8 mouse cellular contexts compared by ENCODE assay signal in genomic region chr5:92683351-92683807, GRCm38 (mm10). TPM values are rescaled to one million over a fixed set of nuclear protein-coding genes. Genes with fewer than 3 reads are reported as not detected.
A peak's percentile ranks its signal among the peaks of the same experiment; 100 is the strongest.
DNase-seq lines count a peak whose midpoint lies in the region; ATAC-seq and TF ChIP-seq lines count a peak whose summit lies in the region.

TSS of gene Shroom3 (plus strand) at chr5:92683435.

- TF ChIP-seq CTCF in spleen, adult 2 months (IDR thresholded peaks at IDR 0.05; ENCODE audit: extremely low read depth, insufficient read depth, insufficient read length, insufficient replicate concordance), result no peak
- TF ChIP-seq CTCF in hindbrain, postnatal 0 days (IDR thresholded peaks at IDR 0.05; ENCODE audit: low read depth), result no peak
- no peak for TF ChIP-seq CTCF in liver, embryonic 14.5 days (IDR thresholded peaks at IDR 0.05; ENCODE audit: low read depth)

- WGBS in spleen, adult 2 months, result 4% methylated on average over 26 of the region's 26 CpGs
- under 1% methylated on average over 26 of the region's 26 CpGs for WGBS in forebrain, embryonic 15.5 days
- WGBS in hindbrain, postnatal 0 days, result under 1% methylated on average over 26 of the region's 26 CpGs
- WGBS in liver, embryonic 14.5 days (ENCODE audit: insufficient replicate concordance), result under 1% methylated on average over 26 of the region's 26 CpGs
- under 1% methylated on average over 26 of the region's 26 CpGs for WGBS in neural tube, embryonic 14.5 days

- H3K27me3 ChIP-seq in spleen, adult 2 months (ENCODE audit: control insufficient read depth, insufficient read depth, low read length), result peaks cover 7% of the 10 kb centered on the region; the same call in 1 of the 2 replicates
- H3K27me3 ChIP-seq in forebrain, embryonic 15.5 days, result no peaks in the 10 kb centered on the region
- no peaks in the 10 kb centered on the region for H3K27me3 ChIP-seq in hindbrain, postnatal 0 days (ENCODE audit: insufficient read depth, low read length)
- peaks cover 27% of the 10 kb centered on the region for H3K27me3 ChIP-seq in liver, embryonic 14.5 days (ENCODE audit: control insufficient read depth, insufficient read depth, low read length)
- H3K27me3 ChIP-seq in neural tube, embryonic 14.5 days (ENCODE audit: control insufficient read depth, insufficient read depth, low read length), result peaks cover 4% of the 10 kb centered on the region; the same call in 1 of the 2 replicates

- H3K4me2 ChIP-seq in forebrain, embryonic 15.5 days (replicated peaks), result peak within 1 kb of the TSS; percentile 95
- H3K4me2 ChIP-seq in hindbrain, postnatal 0 days (ENCODE audit: low read depth, low read length), result peak within 1 kb of the TSS; percentile 99
- peak within 1 kb of the TSS; percentile 60 for H3K4me2 ChIP-seq in liver, embryonic 14.5 days (ENCODE audit: low read depth)
- peak within 1 kb of the TSS; percentile 97 for H3K4me2 ChIP-seq in neural tube, embryonic 14.5 days (ENCODE audit: low read depth, low read length)

- H3K9me3 ChIP-seq in forebrain, embryonic 15.5 days, result no peaks in the 10 kb centered on the region
- H3K9me3 ChIP-seq in hindbrain, postnatal 0 days (ENCODE audit: low read length), result no peaks in the 10 kb centered on the region
- no peaks in the 10 kb centered on the region for H3K9me3 ChIP-seq in liver, embryonic 14.5 days (ENCODE audit: control insufficient read depth, low read length)
- H3K9me3 ChIP-seq in neural tube, embryonic 14.5 days (ENCODE audit: control insufficient read depth, low read length), result no peaks in the 10 kb centered on the region

- H3K4me3 ChIP-seq in spleen, adult 2 months (ENCODE audit: extremely low read depth, insufficient read depth, insufficient read length), result peak within 1 kb of the TSS; percentile 24
- peak within 1 kb of the TSS; percentile 64 for H3K4me3 ChIP-seq in forebrain, embryonic 15.5 days
- peak within 1 kb of the TSS; percentile 56 for H3K4me3 ChIP-seq in hindbrain, postnatal 0 days (ENCODE audit: low read length)
- peak within 1 kb of the TSS; percentile 36 to 40 for H3K4me3 ChIP-seq in liver, embryonic 14.5 days (ENCODE audit: insufficient read depth in 1 of 2, low read depth in 2 of 2, low read length in 2 of 2)
- H3K4me3 ChIP-seq in neural tube, embryonic 14.5 days (ENCODE audit: low read depth, low read length), result peak within 1 kb of the TSS; percentile 48

- TF ChIP-seq EP300 in liver, embryonic 14.5 days (IDR thresholded peaks at IDR 0.05; ENCODE audit: low read depth), result no peak

- H3K9ac ChIP-seq in forebrain, embryonic 15.5 days (replicated peaks), result peak within 1 kb of the TSS; percentile 75
- peak within 1 kb of the TSS; percentile 48 for H3K9ac ChIP-seq in hindbrain, postnatal 0 days (replicated peaks; ENCODE audit: low read length)
- no peak within 1 kb of the TSS for H3K9ac ChIP-seq in liver, embryonic 14.5 days (replicated peaks)
- peak within 1 kb of the TSS; percentile 46 for H3K9ac ChIP-seq in neural tube, embryonic 14.5 days (replicated peaks; ENCODE audit: low read depth, low read length)

- DNase-seq in spleen, adult 2 months (ENCODE audit: low read depth in 1 of 2, low spot score in 2 of 2), result no peak
- no peak for DNase-seq in spleen, postnatal 10 days (ENCODE audit: low spot score in 2 of 2)
- DNase-seq in hindbrain, postnatal 0 days (ENCODE audit: low spot score), result peak; percentile 32
- DNase-seq in liver, embryonic 14.5 days (ENCODE audit: low read depth in 3 of 3, low spot score in 3 of 3), result no peak
- no peak for DNase-seq in thymus, postnatal 36 days
- no peak for DNase-seq in spleen, adult 12 weeks (ENCODE audit: low spot score)

- ATAC-seq in forebrain, embryonic 15.5 days (replicated peaks), result peak; percentile 31; the same call in 1 of the 2 replicates
- ATAC-seq in hindbrain, postnatal 0 days, result 0 out of 2 replicates have a peak, but pooled peaks have one; percentile 22
- no peak for ATAC-seq in liver, embryonic 14.5 days (ENCODE audit: insufficient read depth)
- ATAC-seq in neural tube, embryonic 14.5 days (ENCODE audit: low read depth), result peak; percentile 28

- TF ChIP-seq POLR2A in spleen, adult 2 months (IDR thresholded peaks at IDR 0.05; ENCODE audit: low read depth, low read length), result no peak

- H3K36me3 ChIP-seq in spleen, adult 2 months (ENCODE audit: control insufficient read depth, insufficient read depth, low read length), result no peaks in the 10 kb centered on the region
- H3K36me3 ChIP-seq in forebrain, embryonic 15.5 days, result no peaks in the 10 kb centered on the region
- no peaks in the 10 kb centered on the region for H3K36me3 ChIP-seq in hindbrain, postnatal 0 days (ENCODE audit: insufficient read depth, low read length)
- H3K36me3 ChIP-seq in liver, embryonic 14.5 days (replicated peaks; ENCODE audit: control insufficient read depth, insufficient read depth, low read depth), result no peaks in the 10 kb centered on the region
- no peaks in the 10 kb centered on the region for H3K36me3 ChIP-seq in neural tube, embryonic 14.5 days (ENCODE audit: control insufficient read depth, insufficient read depth, low read length)

- H3K27ac ChIP-seq in spleen, adult 2 months (ENCODE audit: insufficient read depth, low read length), result peak within 1 kb of the TSS; percentile 5; the same call in 1 of the 2 replicates
- H3K27ac ChIP-seq in forebrain, embryonic 15.5 days (replicated peaks), result peak within 1 kb of the TSS; percentile 82
- H3K27ac ChIP-seq in hindbrain, postnatal 0 days, result peak within 1 kb of the TSS; percentile 45; the same call in 1 of the 2 replicates
- no peak within 1 kb of the TSS for H3K27ac ChIP-seq in liver, embryonic 14.5 days
- peak within 1 kb of the TSS; percentile 22; the same call in 1 of the 2 replicates for H3K27ac ChIP-seq in neural tube, embryonic 14.5 days (ENCODE audit: low read depth, low read length)

- no peaks in the 10 kb centered on the region for H3K4me1 ChIP-seq in spleen, adult 2 months (ENCODE audit: control insufficient read depth, insufficient read depth, insufficient read length)
- H3K4me1 ChIP-seq in forebrain, embryonic 15.5 days, result peaks cover 18% of the 10 kb centered on the region
- no peaks in the 10 kb centered on the region; the same call in 1 of the 2 replicates for H3K4me1 ChIP-seq in hindbrain, postnatal 0 days (ENCODE audit: insufficient read depth, low read length)
- no peaks in the 10 kb centered on the region for H3K4me1 ChIP-seq in liver, embryonic 14.5 days (replicated peaks; ENCODE audit: control insufficient read depth in 2 of 2, insufficient read depth in 2 of 2, low read length in 1 of 2)
- H3K4me1 ChIP-seq in neural tube, embryonic 14.5 days (ENCODE audit: control insufficient read depth, insufficient read depth, low read length), result peaks cover 6% of the 10 kb centered on the region; the same call in 1 of the 2 replicates

RNA-seq across cellular contexts. Expression of gene Shroom3, which starts in this region (rescaled TPM):
- polyA plus RNA-seq in spleen, adult 2 months (2012; rRNA removed), result 9.8 and 9.9 TPM in 2 replicates
- 2.4 and 2.9 TPM in 2 replicates for polyA plus RNA-seq in forebrain, embryonic 15.5 days (2015; fragmentation: Nextera tagmentation; extraction: Ambion mirVana)
- 9.7 and 18.9 TPM in 2 replicates for total RNA-seq in hindbrain, postnatal 0 days (2014; rRNA removed)
- polyA plus RNA-seq in hindbrain, postnatal 0 days (2015; fragmentation: Nextera tagmentation; extraction: Ambion mirVana), result 1.1 and 1.2 TPM in 2 replicates
- 0.30 and 0.35 TPM in 2 replicates for polyA plus RNA-seq in liver, embryonic 14.5 days (2012; rRNA removed)
- 0.11 and 0.35 TPM in 2 replicates for polyA plus RNA-seq in liver, embryonic 14.5 days (2014; fragmentation: Nextera tagmentation; extraction: Ambion mirVana)
- 2.9 and 3.3 TPM in 2 replicates for polyA plus RNA-seq in neural tube, embryonic 14.5 days (2014; fragmentation: Nextera tagmentation; extraction: Ambion mirVana)
